Mouse (Mus musculus) heart, embryonic 10.5 days (tissue): ENCODE results near the gene Gm39566. TPM values are rescaled to one million over a fixed set of nuclear protein-coding genes. Genes with fewer than 3 reads are reported as not detected.

Experiments used
- DNase-seq: peaks from one replicate; pipeline ENCODE4 v3.0.0-alpha.2; 2017; ENCODE audit warnings: low spot score
- H3K27ac ChIP-seq: fragments of 300-500 bp; sonication (generic); 2 replicates; pipeline ENCODE4 v1.5.1; 2016; ENCODE audit warnings: mild to moderate bottlenecking
- H3K27me3 ChIP-seq: fragments of 300-500 bp; sonication (generic); 2 replicates; pipeline ENCODE4 v1.6.1; 2016; ENCODE audit warnings: mild to moderate bottlenecking; ENCODE audit not compliant: poor library complexity, insufficient read depth, severe bottlenecking
- H3K36me3 ChIP-seq: fragments of 300-500 bp; sonication (generic); 2 replicates; pipeline ENCODE4 v1.6.1; 2016; ENCODE audit warnings: mild to moderate bottlenecking, moderate library complexity
- H3K4me1 ChIP-seq: fragments of 300-500 bp; sonication (generic); 2 replicates; pipeline ENCODE4 v1.6.1; 2016; ENCODE audit warnings: mild to moderate bottlenecking
- H3K4me3 ChIP-seq: fragments of 300-500 bp; sonication (generic); 2 replicates; pipeline ENCODE4 v1.5.1; 2016; ENCODE audit warnings: mild to moderate bottlenecking, moderate library complexity
- H3K9me3 ChIP-seq: fragments of 300-500 bp; sonication (generic); 2 replicates; pipeline ENCODE4 v1.6.1; 2016; ENCODE audit warnings: mild to moderate bottlenecking, moderate library complexity
- WGBS: fragments of 180-500 bp; shearing (Covaris S2); methylation state at CpG from one replicate; pipeline ENCODE4 v1.1.7; 2016; 5-methylcytosine and 5-hydroxymethylcytosine counted together
- polyA plus RNA-seq: library from polyadenylated mRNA; unstranded; fragments of >200 nt; fragmentation: Nextera tagmentation; extraction: Ambion mirVana; gene quantifications from 2 replicates; pipeline ENCODE4 v1.2.1, GENCODE M21; 2016

Gm39566 gene
- polyA plus RNA-seq, 1 experiment from 2014 or later: not detected

GRCm38 (mm10) chr11:69818871-69819270 lies 3.8 kb upstream of the Gm39566 start:
- Histone ChIP-seq H3K36me3 (no peaks in the 10 kb centered on the region; the same call in 1 of the 2 replicates), H3K4me1 (no peaks in the 10 kb centered on the region), H3K27ac (no peak overlapping the region), H3K4me3 (no peak overlapping the region), H3K27me3 (peaks cover 20% of the 10 kb centered on the region; the same call in 1 of the 2 replicates), H3K9me3 (0 out of 2 replicates have a peak, but pooled peaks cover 5% of the 10 kb centered on the region)
- WGBS: 83% methylated on average over 8 of the region's 8 CpGs
- DNase-seq: no peak

- Histone ChIP-seq H3K36me3 (no peaks in the 10 kb centered on the region; the same call in 1 of the 2 replicates), H3K4me1 (no peaks in the 10 kb centered on the region), H3K27ac (no peak within 1 kb of the TSS), H3K4me3 (no peak within 1 kb of the TSS), H3K27me3 (peaks cover 24% of the 10 kb centered on the region; the same call in 1 of the 2 replicates), H3K9me3 (0 out of 2 replicates have a peak, but pooled peaks cover 5% of the 10 kb centered on the region)
- WGBS: 71% methylated on average over 2 of the region's 2 CpGs
- DNase-seq: no peak
These were observed 3.3 kb upstream of the Gm39566 start, which contains the start of gene Spem2 for GRCm38 (mm10) chr11:69818365-69818764. TSS of gene Spem2 (minus strand) at chr11:69818465.

- no peak overlapping the region for H3K27ac ChIP-seq
- H3K27me3 ChIP-seq: peaks cover 24% of the 10 kb centered on the region; the same call in 1 of the 2 replicates
- H3K9me3 ChIP-seq: 0 out of 2 replicates have a peak, but pooled peaks cover 5% of the 10 kb centered on the region
- no peaks in the 10 kb centered on the region for H3K4me1 ChIP-seq
- DNase-seq: no peak
- WGBS: 87% methylated on average over 12 of the region's 12 CpGs
- H3K4me3 ChIP-seq: no peak overlapping the region
- no peaks in the 10 kb centered on the region; the same call in 1 of the 2 replicates for H3K36me3 ChIP-seq
These were observed 1.4 kb upstream of the Gm39566 start for GRCm38 (mm10) chr11:69816520-69816919.

- Histone ChIP-seq H3K36me3 (no peaks in the 10 kb centered on the region), H3K9me3 (0 out of 2 replicates have a peak, but pooled peaks cover 3% of the 10 kb centered on the region), H3K27me3 (peaks cover 41% of the 10 kb centered on the region), H3K4me3 (no peak overlapping the region), H3K27ac (no peak overlapping the region), H3K4me1 (peaks cover 3% of the 10 kb centered on the region; the same call in 1 of the 2 replicates)
- no peak for DNase-seq
These were observed 4.8 kb downstream of the Gm39566 start for GRCm38 (mm10) chr11:69810280-69810679.

GRCm38 (mm10) chr11:69807641-69808040 lies 7.5 kb downstream of the Gm39566 start:
- WGBS: 77% methylated on average over 2 of the region's 2 CpGs

GRCm38 (mm10) chr11:69806378-69806777 lies 8.7 kb downstream of the Gm39566 start:
- H3K4me1 ChIP-seq: peaks cover 42% of the 10 kb centered on the region
- H3K27ac ChIP-seq: no peak overlapping the region
- 0 out of 2 replicates have a peak, but pooled peaks cover 3% of the 10 kb centered on the region for H3K9me3 ChIP-seq
- no peaks in the 10 kb centered on the region for H3K36me3 ChIP-seq
- H3K4me3 ChIP-seq: no peak overlapping the region
- peaks cover 70% of the 10 kb centered on the region for H3K27me3 ChIP-seq
- 69% methylated on average over 4 of the region's 4 CpGs for WGBS
- DNase-seq: no peak

More at GRCm38 (mm10) chr11:69807641-69808040, 7.5 kb downstream of the Gm39566 start:
- no peak for DNase-seq
- peaks cover 29% of the 10 kb centered on the region for H3K4me1 ChIP-seq
- H3K9me3 ChIP-seq: 0 out of 2 replicates have a peak, but pooled peaks cover 3% of the 10 kb centered on the region
- H3K4me3 ChIP-seq: no peak overlapping the region
- no peaks in the 10 kb centered on the region for H3K36me3 ChIP-seq
- peaks cover 57% of the 10 kb centered on the region for H3K27me3 ChIP-seq
- no peak overlapping the region for H3K27ac ChIP-seq

- Histone ChIP-seq H3K4me1 (peaks cover 53% of the 10 kb centered on the region), H3K27me3 (peaks cover 72% of the 10 kb centered on the region)
- no peak for DNase-seq
These were observed 9.9 kb downstream of the Gm39566 start, which contains the start of gene Tmem102 for GRCm38 (mm10) chr11:69804972-69805909. TSS of gene Tmem102 (minus strand) at chr11:69805624.

GRCm38 (mm10) chr11:69804652-69804940 lies 10.5 kb downstream of the Gm39566 start:
- Histone ChIP-seq H3K27me3 (peaks cover 78% of the 10 kb centered on the region), H3K4me1 (peaks cover 60% of the 10 kb centered on the region)
- 6% methylated on average over 12 of the region's 12 CpGs for WGBS

More at GRCm38 (mm10) chr11:69804972-69805909, 9.9 kb downstream of the Gm39566 start, which contains the start of gene Tmem102:
- Histone ChIP-seq H3K4me3 (peak within 1 kb of the TSS; percentile 71), H3K27ac (no peak within 1 kb of the TSS; the same call in 1 of the 2 replicates), H3K9me3 (0 out of 2 replicates have a peak, but pooled peaks cover 3% of the 10 kb centered on the region), H3K36me3 (no peaks in the 10 kb centered on the region)
- 8% methylated on average over 29 of the region's 29 CpGs for WGBS

GRCm38 (mm10) chr11:69803786-69804651 lies 11.1 kb downstream of the Gm39566 start:
- DNase-seq: peak; percentile 91
- no peaks in the 10 kb centered on the region for H3K36me3 ChIP-seq
- 0 out of 2 replicates have a peak, but pooled peaks cover 3% of the 10 kb centered on the region for H3K9me3 ChIP-seq
- peaks cover 66% of the 10 kb centered on the region for H3K4me1 ChIP-seq
- H3K27me3 ChIP-seq: peaks cover 84% of the 10 kb centered on the region
- peak overlapping the region; percentile 83 for H3K27ac ChIP-seq
- WGBS: under 1% methylated on average over 60 of the region's 60 CpGs
- H3K4me3 ChIP-seq: peak overlapping the region; percentile 71

More at GRCm38 (mm10) chr11:69804652-69804940, 10.5 kb downstream of the Gm39566 start:
- 0 out of 2 replicates have a peak, but pooled peaks cover 3% of the 10 kb centered on the region for H3K9me3 ChIP-seq
- DNase-seq: no peak
- no peaks in the 10 kb centered on the region for H3K36me3 ChIP-seq
- no peak overlapping the region for H3K27ac ChIP-seq
- peak overlapping the region; percentile 71 for H3K4me3 ChIP-seq

GRCm38 (mm10) chr11:69803328-69803727 lies 11.8 kb downstream of the Gm39566 start:
- Histone ChIP-seq H3K27ac (peak overlapping the region; percentile 83), H3K4me1 (peaks cover 68% of the 10 kb centered on the region), H3K27me3 (peaks cover 91% of the 10 kb centered on the region), H3K4me3 (peak overlapping the region; percentile 71), H3K36me3 (no peaks in the 10 kb centered on the region), H3K9me3 (0 out of 2 replicates have a peak, but pooled peaks cover 3% of the 10 kb centered on the region)
- DNase-seq: no peak
- 3% methylated on average over 12 of the region's 12 CpGs for WGBS

- DNase-seq: peak; percentile 85
- Histone ChIP-seq H3K36me3 (no peaks in the 10 kb centered on the region), H3K9me3 (0 out of 2 replicates have a peak, but pooled peaks cover 3% of the 10 kb centered on the region), H3K27me3 (peaks cover 95% of the 10 kb centered on the region), H3K4me1 (peaks cover 71% of the 10 kb centered on the region), H3K27ac (peak overlapping the region; percentile 81), H3K4me3 (peak overlapping the region; percentile 71)
- under 1% methylated on average over 33 of the region's 33 CpGs for WGBS
These were observed 12.4 kb downstream of the Gm39566 start for GRCm38 (mm10) chr11:69802648-69803105.
